Mouse (Mus musculus) midbrain, postnatal 0 days (tissue): ENCODE data around the gene Samsn1. TPM values are rescaled to one million over a fixed set of nuclear protein-coding genes. Genes with fewer than 3 reads are reported as not detected.
A peak's percentile ranks its signal among the peaks of the same experiment; 100 is the strongest.

Experiments
- ATAC-seq: fragments of 200-750 bp; cut with Nextera tagmentation; 2 replicates; pipeline ENCODE4 v1.8.0; 2017; ENCODE audit warnings: moderate number of reproducible peaks, mild to moderate bottlenecking, moderate TSS enrichment, moderate library complexity; ENCODE audit not compliant: low FRiP score
- DNase-seq: peaks from one replicate; pipeline ENCODE4 v3.0.0-alpha.2; 2015; ENCODE audit warnings: low spot score
- H3K27ac ChIP-seq: fragments of 300-500 bp; sonication (generic); 2 replicates; pipeline ENCODE4 v1.5.1; 2014; ENCODE audit warnings: low read depth, mild to moderate bottlenecking, low read length, mixed read lengths
- H3K27me3 ChIP-seq: fragments of 300-500 bp; sonication (generic); 2 replicates; pipeline ENCODE4 v1.6.1; 2014; ENCODE audit warnings: low read length, control low read depth, mixed read lengths; ENCODE audit not compliant: insufficient read depth
- H3K36me3 ChIP-seq: fragments of 300-500 bp; sonication (generic); 2 replicates; pipeline ENCODE4 v1.6.1; 2014; ENCODE audit warnings: low read length, control low read depth, mixed read lengths; ENCODE audit not compliant: insufficient read depth
- H3K4me1 ChIP-seq: fragments of 300-500 bp; sonication (generic); 2 replicates; pipeline ENCODE4 v1.6.1; 2014; ENCODE audit warnings: mild to moderate bottlenecking, control low read depth, antibody characterized with exemption, low read length, mixed read lengths; ENCODE audit not compliant: insufficient read depth
- H3K4me2 ChIP-seq: fragments of 300-500 bp; sonication (generic); 2 replicates; pipeline ENCODE4 v1.6.1; 2014; ENCODE audit warnings: low read depth, mild to moderate bottlenecking, low read length, mixed read lengths; ENCODE audit not compliant: poor library complexity, severe bottlenecking
- H3K4me3 ChIP-seq: fragments of 300-500 bp; sonication (generic); 2 replicates; pipeline ENCODE4 v1.5.1; 2014; ENCODE audit warnings: low read depth, mild to moderate bottlenecking, low read length, moderate library complexity
- H3K9ac ChIP-seq: fragments of 300-500 bp; sonication (generic); replicated peaks from 2 replicates; pipeline ENCODE4 v1.6.1; 2014; ENCODE audit warnings: mild to moderate bottlenecking, low read length, moderate library complexity, mixed read lengths; ENCODE audit not compliant: poor library complexity, severe bottlenecking
- H3K9me3 ChIP-seq: fragments of 300-500 bp; sonication (generic); 2 replicates; pipeline ENCODE4 v1.6.1; 2016; ENCODE audit warnings: low read length, control low read depth
- CTCF ChIP-seq: IDR thresholded peaks from 2 replicates; pipeline ENCODE4 v1.5.1; 2016; ENCODE audit warnings: antibody characterized with exemption, mild to moderate bottlenecking
- WGBS: fragments of 180-500 bp; shearing (Covaris S2); extraction: QIAGEN DNeasy Blood & Tissue Kit; methylation state at CpG from one replicate; pipeline ENCODE4 v1.1.7; 2014; 5-methylcytosine and 5-hydroxymethylcytosine counted together
- polyA plus RNA-seq: library from polyadenylated mRNA; unstranded; fragments of >200 nt; fragmentation: Nextera tagmentation; extraction: Ambion mirVana; gene quantifications from 2 replicates; pipeline ENCODE4 v1.2.1, GENCODE M21; 2015
- total RNA-seq: library from RNA; depleted of rRNA; stranded (reverse); fragments of >200 nt; gene quantifications from 2 replicates; pipeline ENCODE4 v1.2.3, GENCODE M21; 2014

Samsn1 gene
- total and polyA plus RNA-seq, 2 experiments from 2014 or later, result 1.0 to 2.3 TPM

DNA sequence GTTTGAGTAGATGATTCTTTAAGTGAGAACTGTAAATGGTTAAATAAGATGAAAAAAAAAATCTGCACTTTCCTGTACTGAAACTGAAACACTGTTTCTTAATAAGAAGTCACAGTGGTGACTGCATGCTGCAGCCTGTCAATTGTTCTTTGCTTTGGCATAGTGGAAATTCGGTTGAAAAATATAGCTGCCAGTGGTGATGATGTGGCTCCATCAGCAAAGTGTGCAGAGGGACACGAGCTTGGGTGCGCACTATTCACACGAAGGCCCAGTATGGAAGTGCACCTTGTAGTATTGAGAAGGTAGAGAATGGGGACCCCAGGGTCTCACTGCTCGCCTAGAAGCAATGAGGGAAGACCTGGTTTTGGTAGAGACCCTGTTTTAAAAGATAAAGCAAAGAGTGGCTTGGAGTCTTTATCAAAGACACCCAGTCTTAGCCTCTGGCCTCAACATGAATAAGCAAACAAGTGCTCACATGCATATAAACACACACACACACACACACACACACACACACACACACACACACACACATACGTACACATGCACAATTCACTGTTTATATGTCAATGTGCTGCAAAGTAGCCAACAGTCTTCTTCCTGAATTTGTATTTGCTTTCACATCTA lies 18.4 kb upstream of the Samsn1 start:
- Histone ChIP-seq H3K4me2 (no peak overlapping the region), H3K4me1 (no peaks in the 10 kb centered on the region), H3K9ac (no peak overlapping the region), H3K9me3 (no peaks in the 10 kb centered on the region), H3K27me3 (no peaks in the 10 kb centered on the region), H3K27ac (no peak overlapping the region), H3K36me3 (no peaks in the 10 kb centered on the region), H3K4me3 (no peak overlapping the region)
- DNase-seq, result no peak
- ATAC-seq, result no peak
- TF ChIP-seq CTCF, result no peak
- WGBS, result 91% methylated on average over 6 of the region's 6 CpGs

- Histone ChIP-seq H3K9ac (no peak overlapping the region), H3K9me3 (no peaks in the 10 kb centered on the region), H3K4me2 (no peak overlapping the region), H3K4me3 (no peak overlapping the region), H3K36me3 (no peaks in the 10 kb centered on the region), H3K4me1 (no peaks in the 10 kb centered on the region), H3K27me3 (no peaks in the 10 kb centered on the region), H3K27ac (no peak overlapping the region)
- WGBS, result 52% methylated on average over 1 of the region's 1 CpGs
- DNase-seq (no peak), ATAC-seq (no peak)
- TF ChIP-seq CTCF, result peak; percentile 13; the same call in 1 of the 2 replicates
Measured at GRCm38 (mm10) chr16:76019164-76019563, 2.9 kb downstream of the Samsn1 start.

GRCm38 (mm10) chr16:76003812-76004389 lies 18.2 kb downstream of the Samsn1 start:
- ATAC-seq, result no peak
- H3K4me2 ChIP-seq, result no peak overlapping the region
- H3K27ac ChIP-seq, result no peak overlapping the region
- no peaks in the 10 kb centered on the region for H3K9me3 ChIP-seq
- no peak overlapping the region for H3K4me3 ChIP-seq
- WGBS, result 92% methylated on average over 9 of the region's 9 CpGs
- no peak overlapping the region for H3K9ac ChIP-seq
- H3K36me3 ChIP-seq, result no peaks in the 10 kb centered on the region
- DNase-seq, result no peak
- no peaks in the 10 kb centered on the region for H3K27me3 ChIP-seq
- no peaks in the 10 kb centered on the region for H3K4me1 ChIP-seq
- no peak for TF ChIP-seq CTCF

DNA sequence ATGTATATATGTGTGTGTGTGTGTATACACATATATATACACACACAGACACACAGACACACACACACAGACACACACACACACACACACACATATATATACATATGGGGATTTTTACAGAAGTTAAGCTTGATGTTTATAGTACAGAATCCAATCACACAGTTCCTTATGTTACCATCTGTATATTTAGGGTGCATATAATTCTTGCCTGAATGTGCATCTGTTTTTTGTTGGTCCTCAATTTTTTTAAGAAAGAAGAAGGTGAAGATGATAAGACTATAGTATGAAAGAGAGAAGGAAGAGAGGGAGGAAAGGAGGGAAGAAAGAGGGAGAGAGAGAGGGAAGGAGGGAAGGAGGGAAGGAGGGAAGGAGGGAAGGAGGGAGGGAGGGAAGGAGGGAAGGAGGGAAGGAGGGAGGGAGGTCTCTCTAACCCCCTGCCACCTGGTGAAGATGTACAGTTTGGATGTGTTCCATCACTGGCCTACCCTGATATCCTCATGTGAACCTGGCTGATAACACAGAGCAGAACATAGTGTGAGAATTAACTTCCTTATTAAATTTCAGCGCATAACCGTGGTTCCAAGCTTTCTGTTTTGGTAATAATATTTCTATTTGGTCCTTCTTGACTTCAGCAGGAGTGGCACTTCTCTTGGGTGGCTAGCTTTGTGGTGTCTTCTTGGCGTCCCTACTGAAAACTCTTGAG lies 19.1 kb downstream of the Samsn1 start:
- Histone ChIP-seq H3K4me1 (no peaks in the 10 kb centered on the region), H3K9me3 (no peaks in the 10 kb centered on the region), H3K36me3 (no peaks in the 10 kb centered on the region), H3K4me2 (no peak overlapping the region), H3K27ac (no peak overlapping the region), H3K4me3 (no peak overlapping the region), H3K9ac (no peak overlapping the region), H3K27me3 (no peaks in the 10 kb centered on the region)
- TF ChIP-seq CTCF, result no peak
- DNase-seq (no peak), ATAC-seq (no peak)
- WGBS, result 97% methylated on average over 3 of the region's 3 CpGs

- WGBS, result 88% methylated on average over 12 of the region's 12 CpGs
- no peak for ATAC-seq
- Histone ChIP-seq H3K9ac (no peak overlapping the region), H3K4me1 (no peaks in the 10 kb centered on the region), H3K4me3 (no peak overlapping the region), H3K27me3 (no peaks in the 10 kb centered on the region), H3K36me3 (no peaks in the 10 kb centered on the region), H3K27ac (no peak overlapping the region), H3K4me2 (no peak overlapping the region), H3K9me3 (no peaks in the 10 kb centered on the region)
- DNase-seq, result no peak
- no peak for TF ChIP-seq CTCF
Measured at GRCm38 (mm10) chr16:76002287-76002686, 19.8 kb downstream of the Samsn1 start.

DNA sequence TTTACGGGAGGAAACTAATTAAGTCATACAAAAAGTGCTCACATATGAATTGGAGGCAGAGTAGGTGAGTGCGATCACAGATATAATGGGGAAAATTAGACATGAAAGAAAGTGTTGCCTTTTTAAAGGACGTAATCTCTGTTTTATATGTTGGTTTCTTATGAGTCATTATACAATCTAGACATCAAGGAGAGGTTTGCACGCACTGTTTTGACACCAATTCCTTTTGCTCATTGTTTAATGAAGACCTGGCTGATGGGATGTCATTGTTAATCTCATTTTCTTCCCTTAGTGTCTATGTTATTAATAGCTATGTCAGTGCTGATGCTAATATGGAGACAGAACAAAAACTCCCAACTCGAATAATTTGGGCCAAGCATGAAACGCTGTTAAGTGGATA lies 20.3 kb downstream of the Samsn1 start:
- no peak overlapping the region for H3K4me2 ChIP-seq
- no peaks in the 10 kb centered on the region for H3K9me3 ChIP-seq
- H3K4me3 ChIP-seq, result no peak overlapping the region
- no peak for TF ChIP-seq CTCF
- H3K27ac ChIP-seq, result no peak overlapping the region
- H3K4me1 ChIP-seq, result no peaks in the 10 kb centered on the region
- no peaks in the 10 kb centered on the region for H3K27me3 ChIP-seq
- H3K36me3 ChIP-seq, result no peaks in the 10 kb centered on the region
- no peak overlapping the region for H3K9ac ChIP-seq
- WGBS, result 64% methylated on average over 6 of the region's 6 CpGs
- ATAC-seq, result no peak
- no peak for DNase-seq
